Mouse (Mus musculus) neural tube, embryonic 12.5 days (tissue): ENCODE measurements at regions not wholly inside any gene's neighbourhood (a gene's known extent, or its start where the extent isn't known, plus 50 kb on each side); places are given as distances from the start of the nearest gene placed in this dataset.

Source experiments
- ATAC-seq: fragments of 200-750 bp; cut with Nextera tagmentation; 2 replicates; pipeline ENCODE4 v1.8.0; 2017; ENCODE audit warnings: low read depth, mild to moderate bottlenecking, moderate TSS enrichment, moderate library complexity; ENCODE audit not compliant: low FRiP score
- H3K27ac ChIP-seq: fragments of 300-500 bp; sonication (generic); 2 replicates; pipeline ENCODE4 v1.5.1; 2016
- H3K27me3 ChIP-seq: fragments of 300-500 bp; sonication (generic); replicated peaks from 2 replicates; pipeline ENCODE4 v1.6.1; 2016; ENCODE audit warnings: mild to moderate bottlenecking
- H3K36me3 ChIP-seq: fragments of 300-500 bp; sonication (generic); 2 replicates; pipeline ENCODE4 v1.6.1; 2016; ENCODE audit warnings: mild to moderate bottlenecking
- H3K4me1 ChIP-seq: fragments of 300-500 bp; sonication (generic); 2 replicates; pipeline ENCODE4 v1.6.1; 2016
- H3K4me2 ChIP-seq: fragments of 300-500 bp; sonication (generic); replicated peaks from 2 replicates; pipeline ENCODE4 v1.6.1; 2016; ENCODE audit warnings: mild to moderate bottlenecking
- H3K4me3 ChIP-seq: fragments of 300-500 bp; sonication (generic); 2 replicates; pipeline ENCODE4 v1.5.1; 2016
- H3K9ac ChIP-seq: fragments of 300-500 bp; sonication (generic); 2 replicates; pipeline ENCODE4 v1.6.1; 2016; ENCODE audit warnings: mild to moderate bottlenecking
- H3K9me3 ChIP-seq: fragments of 300-500 bp; sonication (generic); 2 replicates; pipeline ENCODE4 v1.6.1; 2016; ENCODE audit warnings: mild to moderate bottlenecking
- WGBS: fragments of 180-500 bp; shearing (Covaris S2); methylation state at CpG from one replicate; pipeline ENCODE4 v1.1.7; 2016; 5-methylcytosine and 5-hydroxymethylcytosine counted together

GRCm38 (mm10) chr19:27032621-27033020, 146.9 kb downstream of the Gm815 start:
- no peaks in the 10 kb centered on the region for H3K27me3 ChIP-seq
- no peaks in the 10 kb centered on the region for H3K36me3 ChIP-seq
- no peak overlapping the region for H3K4me3 ChIP-seq
- no peak overlapping the region for H3K27ac ChIP-seq
- H3K4me1 ChIP-seq, result peaks cover under 1% of the 10 kb centered on the region; the same call in 1 of the 2 replicates
- H3K4me2 ChIP-seq, result no peak overlapping the region
- 75% methylated on average over 5 of the region's 5 CpGs for WGBS
- ATAC-seq, result no peak
- H3K9me3 ChIP-seq, result no peaks in the 10 kb centered on the region
- no peak overlapping the region for H3K9ac ChIP-seq

GRCm38 (mm10) chr19:27038298-27038697, 152.6 kb downstream of the Gm815 start:
- Histone ChIP-seq H3K27me3 (no peaks in the 10 kb centered on the region), H3K9ac (no peak overlapping the region), H3K4me2 (peak overlapping the region; percentile 24; the same call in 1 of the 2 replicates), H3K36me3 (no peaks in the 10 kb centered on the region), H3K4me1 (peaks cover 6% of the 10 kb centered on the region), H3K9me3 (no peaks in the 10 kb centered on the region), H3K27ac (no peak overlapping the region), H3K4me3 (no peak overlapping the region)
- peak; percentile 89 for ATAC-seq
- 6% methylated on average over 3 of the region's 3 CpGs for WGBS

GRCm38 (mm10) chr19:27040321-27041025, 154.8 kb downstream of the Gm815 start:
- H3K9me3 ChIP-seq, result no peaks in the 10 kb centered on the region
- H3K4me1 ChIP-seq, result peaks cover 6% of the 10 kb centered on the region
- 64% methylated on average over 3 of the region's 3 CpGs for WGBS
- H3K4me2 ChIP-seq, result no peak overlapping the region
- no peak overlapping the region for H3K9ac ChIP-seq
- no peak overlapping the region for H3K27ac ChIP-seq
- no peaks in the 10 kb centered on the region for H3K27me3 ChIP-seq
- no peak overlapping the region for H3K4me3 ChIP-seq
- no peaks in the 10 kb centered on the region for H3K36me3 ChIP-seq
- no peak for ATAC-seq

GRCm38 (mm10) chr19:27066449-27067181, 149.7 kb upstream of the Vldlr start:
- H3K4me3 ChIP-seq, result no peak overlapping the region
- H3K36me3 ChIP-seq, result no peaks in the 10 kb centered on the region
- ATAC-seq, result peak; percentile 95
- H3K4me2 ChIP-seq, result peak overlapping the region; percentile 24; the same call in 1 of the 2 replicates
- peaks cover 10% of the 10 kb centered on the region; the same call in 1 of the 2 replicates for H3K4me1 ChIP-seq
- no peaks in the 10 kb centered on the region for H3K27me3 ChIP-seq
- H3K9me3 ChIP-seq, result no peaks in the 10 kb centered on the region
- no peak overlapping the region for H3K9ac ChIP-seq
- H3K27ac ChIP-seq, result no peak overlapping the region
- 30% methylated on average over 12 of the region's 12 CpGs for WGBS

- no peak for ATAC-seq
- Histone ChIP-seq H3K4me1 (no peaks in the 10 kb centered on the region), H3K27ac (no peak overlapping the region), H3K36me3 (no peaks in the 10 kb centered on the region), H3K9ac (no peak overlapping the region), H3K4me2 (no peak overlapping the region), H3K4me3 (no peak overlapping the region), H3K9me3 (no peaks in the 10 kb centered on the region), H3K27me3 (no peaks in the 10 kb centered on the region)
- 74% methylated on average over 3 of the region's 3 CpGs for WGBS
Observed at GRCm38 (mm10) chr19:27073281-27073680, 143.0 kb upstream of the Vldlr start.

GRCm38 (mm10) chr19:27075019-27075418, 141.3 kb upstream of the Vldlr start:
- no peaks in the 10 kb centered on the region for H3K9me3 ChIP-seq
- H3K27ac ChIP-seq, result no peak overlapping the region
- ATAC-seq, result no peak
- no peak overlapping the region for H3K9ac ChIP-seq
- no peaks in the 10 kb centered on the region for H3K4me1 ChIP-seq
- 72% methylated on average over 5 of the region's 5 CpGs for WGBS
- H3K4me3 ChIP-seq, result no peak overlapping the region
- no peak overlapping the region for H3K4me2 ChIP-seq
- H3K36me3 ChIP-seq, result no peaks in the 10 kb centered on the region
- no peaks in the 10 kb centered on the region for H3K27me3 ChIP-seq

DNA sequence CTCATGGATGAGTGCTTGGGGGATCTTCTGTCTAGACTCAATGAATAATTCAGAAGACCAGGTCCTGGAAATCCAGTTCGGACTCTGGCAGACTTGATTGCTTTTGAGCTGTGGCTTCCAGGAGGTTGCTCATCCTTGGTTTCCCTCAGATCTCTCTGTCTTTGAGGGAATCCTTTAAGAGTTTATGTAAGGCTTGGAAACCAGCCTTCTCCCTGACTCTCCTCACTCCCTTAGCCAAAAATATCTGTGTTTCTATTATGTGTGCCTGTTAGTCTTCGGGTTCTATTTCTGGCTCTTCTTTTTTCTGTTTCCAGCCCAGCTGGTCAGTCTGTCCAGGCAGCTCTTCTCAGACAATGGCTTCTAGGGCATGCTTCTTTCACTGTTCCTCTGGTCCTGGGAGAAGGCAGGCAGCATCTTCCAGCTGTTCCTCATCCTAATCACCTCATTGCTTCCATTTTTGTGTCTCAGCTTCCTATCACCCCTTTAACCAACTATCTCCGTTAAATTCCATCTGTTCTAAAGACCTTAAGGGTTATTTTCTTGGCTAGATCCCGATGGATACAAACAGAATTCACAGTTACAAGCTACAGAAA, 139.3 kb upstream of the Vldlr start:
- Histone ChIP-seq H3K4me2 (no peak overlapping the region), H3K27me3 (no peaks in the 10 kb centered on the region), H3K9me3 (no peaks in the 10 kb centered on the region), H3K27ac (no peak overlapping the region), H3K4me3 (no peak overlapping the region), H3K9ac (no peak overlapping the region), H3K36me3 (no peaks in the 10 kb centered on the region), H3K4me1 (no peaks in the 10 kb centered on the region)
- no peak for ATAC-seq
- 81% methylated on average over 4 of the region's 4 CpGs for WGBS

DNA sequence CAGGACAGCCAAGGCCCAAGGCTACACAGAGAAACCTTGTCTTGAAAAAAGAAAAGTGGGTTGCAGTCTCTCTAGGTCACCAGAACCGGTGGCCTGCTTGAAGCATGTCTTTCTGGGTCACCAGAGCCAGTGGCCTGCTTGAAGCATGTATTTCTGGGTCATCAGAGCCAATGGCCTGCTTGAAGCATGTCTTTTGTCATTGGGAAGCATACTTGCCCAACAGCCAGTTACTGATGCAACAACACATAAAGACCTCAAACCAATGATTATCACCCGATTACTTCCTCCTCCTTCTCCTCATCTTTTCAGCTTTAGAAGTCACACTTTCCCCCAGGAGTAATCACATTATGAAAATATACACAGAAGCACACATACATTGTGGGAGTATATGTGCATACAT, 128.9 kb upstream of the Vldlr start:
- ATAC-seq, result no peak

DNA sequence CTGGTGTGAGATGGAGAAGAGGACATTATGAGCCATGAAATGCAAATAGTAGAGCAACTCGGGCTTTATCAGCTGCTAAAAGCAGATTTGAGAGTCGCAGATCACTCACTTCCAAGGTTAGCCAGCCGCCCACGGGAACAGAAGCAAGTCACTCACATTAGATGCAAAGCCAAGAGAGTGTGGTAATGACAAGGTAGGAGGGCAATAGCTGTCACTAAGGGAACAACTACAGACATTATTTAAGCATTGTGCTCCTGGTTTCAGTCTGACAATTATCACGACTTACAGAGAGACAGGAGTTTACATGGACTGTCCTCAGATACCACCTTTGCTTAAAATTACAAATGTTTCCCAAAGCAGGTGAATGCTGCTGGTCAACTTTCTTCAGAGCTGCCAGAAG, 128.5 kb upstream of the Vldlr start:
- no peak overlapping the region for H3K9ac ChIP-seq
- no peaks in the 10 kb centered on the region for H3K36me3 ChIP-seq
- H3K9me3 ChIP-seq, result no peaks in the 10 kb centered on the region
- no peaks in the 10 kb centered on the region for H3K4me1 ChIP-seq
- H3K4me2 ChIP-seq, result no peak overlapping the region
- no peak overlapping the region for H3K4me3 ChIP-seq
- ATAC-seq, result no peak
- no peaks in the 10 kb centered on the region for H3K27me3 ChIP-seq
- H3K27ac ChIP-seq, result no peak overlapping the region
- WGBS, result 91% methylated on average over 5 of the region's 5 CpGs

More for the DNA sequence above, 128.9 kb upstream of the Vldlr start:
- Histone ChIP-seq H3K4me3 (no peak overlapping the region), H3K4me1 (no peaks in the 10 kb centered on the region), H3K4me2 (no peak overlapping the region), H3K27me3 (no peaks in the 10 kb centered on the region), H3K9ac (no peak overlapping the region), H3K27ac (no peak overlapping the region), H3K9me3 (no peaks in the 10 kb centered on the region), H3K36me3 (no peaks in the 10 kb centered on the region)
- 77% methylated on average over 2 of the region's 2 CpGs for WGBS

DNA sequence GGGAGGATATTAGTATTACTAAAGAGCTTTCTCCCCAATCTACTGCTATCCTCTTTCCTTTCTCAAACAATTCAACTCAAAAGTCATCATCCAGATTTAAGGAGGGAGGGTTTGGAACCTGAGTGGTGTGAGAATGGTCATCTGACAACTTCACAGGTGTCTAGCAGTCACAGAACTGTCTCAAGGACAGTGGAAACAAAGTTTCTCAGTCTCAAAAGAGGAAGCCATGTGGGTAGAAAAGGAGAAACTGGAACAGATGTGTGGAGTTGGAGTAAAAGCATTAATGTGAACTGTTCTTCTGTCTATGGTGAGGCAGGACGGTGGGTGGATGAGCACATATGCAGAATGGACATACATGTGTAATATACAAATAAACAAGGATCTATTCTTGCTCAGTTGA, 127.2 kb upstream of the Vldlr start:
- WGBS, result 91% methylated on average over 1 of the region's 1 CpGs
- no peak overlapping the region for H3K4me2 ChIP-seq
- H3K9ac ChIP-seq, result no peak overlapping the region
- H3K4me3 ChIP-seq, result no peak overlapping the region
- no peaks in the 10 kb centered on the region for H3K27me3 ChIP-seq
- H3K4me1 ChIP-seq, result no peaks in the 10 kb centered on the region
- no peaks in the 10 kb centered on the region for H3K9me3 ChIP-seq
- H3K36me3 ChIP-seq, result no peaks in the 10 kb centered on the region
- no peak overlapping the region for H3K27ac ChIP-seq
- no peak for ATAC-seq

- Histone ChIP-seq H3K27ac (no peak overlapping the region), H3K4me1 (no peaks in the 10 kb centered on the region), H3K36me3 (no peaks in the 10 kb centered on the region), H3K4me2 (no peak overlapping the region), H3K9ac (no peak overlapping the region), H3K27me3 (no peaks in the 10 kb centered on the region), H3K4me3 (no peak overlapping the region), H3K9me3 (no peaks in the 10 kb centered on the region)
- ATAC-seq, result no peak
- WGBS, result 98% methylated on average over 2 of the region's 2 CpGs
Observed at GRCm38 (mm10) chr19:27091603-27092002, 124.7 kb upstream of the Vldlr start.

DNA sequence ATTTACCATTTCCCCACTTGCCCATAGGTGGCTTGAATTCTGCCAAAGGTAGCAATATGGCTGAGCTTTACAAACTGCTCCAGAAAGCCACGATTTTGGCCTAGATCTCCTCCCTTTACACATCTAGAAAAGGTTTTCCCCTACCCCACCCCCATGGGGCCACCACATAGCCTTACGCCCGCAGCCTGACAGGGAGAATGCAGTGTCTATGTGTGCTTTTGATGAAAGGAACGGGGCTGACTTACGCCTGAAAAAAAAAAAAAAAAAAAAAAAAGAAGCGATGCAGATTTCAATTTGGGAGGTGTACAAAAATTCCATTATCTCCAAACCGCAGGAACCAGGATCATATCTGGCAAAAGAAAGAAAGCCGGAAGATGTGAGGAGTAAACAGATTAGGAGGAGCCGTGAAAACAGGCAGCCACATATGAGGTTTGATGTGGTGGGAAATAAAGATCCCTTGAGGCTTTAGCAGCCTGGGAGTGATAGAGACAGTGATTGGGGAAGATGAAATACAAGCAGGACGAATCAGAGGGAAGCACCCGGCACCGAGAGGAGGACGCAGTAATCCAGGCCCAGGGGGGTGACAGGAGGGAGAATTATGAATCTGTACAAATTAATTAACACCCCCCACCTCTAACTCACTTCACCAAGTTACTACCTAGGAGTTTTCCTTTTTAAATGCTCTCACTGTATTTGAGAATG, 121.4 kb upstream of the Vldlr start:
- Histone ChIP-seq H3K4me3 (no peak overlapping the region), H3K9me3 (no peaks in the 10 kb centered on the region), H3K36me3 (no peaks in the 10 kb centered on the region), H3K27ac (no peak overlapping the region), H3K9ac (no peak overlapping the region), H3K27me3 (no peaks in the 10 kb centered on the region), H3K4me2 (no peak overlapping the region), H3K4me1 (no peaks in the 10 kb centered on the region)
- no peak for ATAC-seq
- WGBS, result 67% methylated on average over 13 of the region's 13 CpGs
